Mouse (Mus musculus): Measurements from ENCODE around the gene Galntl6.

Galntl6 gene

GRCm38 (mm10) chr8:57962286-57963110, 949.9 kb downstream of the Galntl6 start:
- DNase-seq (ENCODE audit: low read depth, low spot score), result no peak

DNA sequence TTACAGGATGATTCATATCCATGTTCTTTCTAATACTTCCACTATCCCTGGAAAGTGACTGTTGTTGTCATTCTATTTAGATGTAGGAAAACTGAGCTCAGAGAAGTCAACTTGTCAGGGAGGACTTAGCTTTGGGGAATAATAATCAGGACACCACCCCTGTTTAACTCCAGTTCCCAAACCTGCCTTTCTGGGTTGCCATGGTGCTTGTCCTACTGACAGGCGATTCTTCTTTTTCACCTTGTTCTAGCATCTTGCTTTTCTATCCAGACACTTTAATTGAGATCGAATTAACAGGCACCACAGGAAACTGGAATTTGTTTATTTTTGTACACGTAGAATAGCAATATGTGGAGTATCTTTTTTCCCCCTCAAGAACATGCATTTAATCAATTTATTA, 953.3 kb downstream of the Galntl6 start:
- no peak for DNase-seq (ENCODE audit: low read depth, low spot score)

DNA sequence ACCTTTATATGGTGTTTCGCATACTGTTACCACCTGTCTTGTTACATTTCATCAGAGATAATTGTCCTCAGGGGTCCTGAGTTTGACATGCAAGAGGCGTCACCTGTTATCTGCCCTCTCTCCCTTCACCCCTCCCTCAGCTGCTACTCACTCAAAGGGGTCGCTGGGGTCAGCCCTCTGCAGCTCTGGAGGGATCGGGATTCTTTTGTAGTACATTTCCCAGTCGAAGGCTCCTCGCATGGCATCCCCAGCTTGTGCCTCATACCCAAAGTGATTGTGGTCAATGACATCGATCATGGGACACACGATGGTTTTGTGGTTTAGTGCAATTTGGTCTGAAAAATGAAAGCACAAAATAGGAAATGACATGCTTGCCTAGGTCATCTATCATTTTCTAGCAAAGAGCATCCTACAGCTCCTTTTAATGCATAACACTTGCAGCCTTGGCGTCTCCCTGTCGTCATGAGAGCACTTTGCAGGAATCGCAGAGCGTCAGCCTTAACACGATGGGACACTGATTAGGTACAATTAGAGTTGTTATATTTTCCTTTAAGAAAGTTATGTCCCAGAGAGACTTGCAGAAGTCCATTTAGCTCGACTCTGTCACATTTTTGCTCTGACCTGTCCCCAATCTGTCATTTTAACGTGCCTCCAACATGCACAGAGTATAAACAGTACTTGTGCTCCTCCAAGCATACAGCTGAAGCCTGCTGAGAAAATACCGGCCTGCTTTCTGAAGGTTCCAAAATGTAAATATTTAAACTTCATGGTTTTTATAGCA, 954.1 kb downstream of the Galntl6 start:
- DNase-seq (ENCODE audit: low read depth, low spot score), result no peak

- DNase-seq (ENCODE audit: low read depth, low spot score), result no peak
These were observed 956.9 kb downstream of the Galntl6 start for GRCm38 (mm10) chr8:57955501-57955900.

DNA sequence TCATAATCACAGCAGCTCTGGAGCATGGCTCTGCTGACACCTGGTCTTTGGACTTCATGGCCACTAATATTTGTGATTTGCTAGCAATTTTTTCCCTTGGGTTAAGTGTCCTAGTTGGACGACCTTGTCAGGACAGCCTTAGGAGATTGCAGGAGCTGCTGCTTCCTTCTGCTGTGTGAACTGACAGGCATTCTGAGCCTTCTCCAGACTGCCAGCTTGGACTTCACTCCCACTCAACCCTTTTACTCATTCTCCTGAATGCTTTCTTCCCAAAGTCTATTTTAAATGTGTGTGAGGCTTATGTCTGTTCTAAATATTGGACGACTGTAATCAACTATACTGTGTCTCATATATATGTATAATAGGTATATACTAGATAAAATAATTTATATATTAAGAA, 971.3 kb downstream of the Galntl6 start:
- no peak for DNase-seq (ENCODE audit: low read depth, low spot score)

DNA sequence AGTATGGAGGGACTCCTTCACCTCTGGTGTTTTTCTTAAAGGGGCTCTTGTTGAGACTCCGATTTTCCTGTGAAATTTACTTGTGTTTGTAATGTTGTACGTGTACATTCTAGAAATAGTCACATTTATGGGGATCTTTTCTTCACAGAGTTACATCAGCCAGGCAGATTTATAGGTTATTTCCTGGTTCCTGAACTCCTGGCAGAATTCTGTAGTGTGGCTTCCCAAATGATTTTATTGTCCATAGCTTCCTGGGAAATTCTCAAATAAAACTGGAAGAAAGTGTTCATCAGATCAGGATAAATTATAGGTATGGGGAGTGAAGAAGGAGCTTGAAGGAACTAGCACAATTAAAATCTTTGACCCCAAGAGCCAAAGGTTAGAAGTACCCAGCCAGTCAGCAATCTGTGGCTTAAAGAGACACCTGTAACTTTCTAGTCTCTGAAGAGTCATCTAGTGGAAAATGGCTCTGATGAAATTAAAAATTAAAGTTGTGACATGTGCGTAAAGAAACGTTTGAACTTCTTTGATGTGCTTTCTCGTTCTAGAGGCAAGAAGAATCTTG, 972.5 kb downstream of the Galntl6 start:
- no peak for DNase-seq (ENCODE audit: low read depth, low spot score)

- DNase-seq (ENCODE audit: low read depth, low spot score), result peak; percentile 65
These were observed 973.1 kb downstream of the Galntl6 start for GRCm38 (mm10) chr8:57939177-57939855.

DNA sequence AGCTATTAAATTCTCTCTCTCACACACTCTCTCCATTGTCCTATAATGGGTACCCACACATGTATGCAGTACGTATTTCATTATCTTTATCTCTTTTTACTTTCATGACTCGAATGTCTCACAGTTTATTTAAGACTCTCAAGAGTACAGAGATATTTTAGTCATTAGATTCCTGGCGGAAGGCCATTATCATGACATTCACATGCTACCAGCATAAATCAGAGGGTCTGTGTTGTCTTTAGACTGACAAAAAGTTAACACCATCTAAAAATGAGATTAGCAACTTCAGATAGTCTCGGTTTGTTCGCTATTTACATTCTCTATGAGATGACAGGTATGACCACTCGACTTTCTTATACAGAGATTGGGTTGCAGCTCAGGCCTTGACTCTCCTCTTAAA, 985.4 kb downstream of the Galntl6 start:
- DNase-seq (ENCODE audit: low read depth, low spot score), result no peak

DNA sequence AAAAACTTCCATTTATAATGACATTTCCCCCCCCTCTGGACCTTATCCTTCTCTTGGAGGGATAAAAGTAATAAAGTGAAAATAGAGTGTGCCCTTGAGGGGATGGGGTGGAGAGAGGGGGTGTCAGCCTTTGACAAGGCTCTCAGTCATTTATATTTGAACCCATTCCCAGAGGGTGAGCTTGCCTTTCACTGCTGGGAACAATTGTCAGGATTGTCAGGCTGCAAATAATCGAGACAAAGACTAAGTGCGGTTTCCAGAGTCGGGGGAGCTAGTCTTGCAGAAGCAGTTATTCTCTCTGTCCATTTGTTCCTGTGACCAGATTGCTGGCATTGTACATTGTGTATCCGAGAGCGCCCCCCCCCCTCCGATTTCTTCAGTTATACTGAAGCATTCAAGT, 988.9 kb downstream of the Galntl6 start:
- DNase-seq (ENCODE audit: low read depth, low spot score), result no peak

DNA sequence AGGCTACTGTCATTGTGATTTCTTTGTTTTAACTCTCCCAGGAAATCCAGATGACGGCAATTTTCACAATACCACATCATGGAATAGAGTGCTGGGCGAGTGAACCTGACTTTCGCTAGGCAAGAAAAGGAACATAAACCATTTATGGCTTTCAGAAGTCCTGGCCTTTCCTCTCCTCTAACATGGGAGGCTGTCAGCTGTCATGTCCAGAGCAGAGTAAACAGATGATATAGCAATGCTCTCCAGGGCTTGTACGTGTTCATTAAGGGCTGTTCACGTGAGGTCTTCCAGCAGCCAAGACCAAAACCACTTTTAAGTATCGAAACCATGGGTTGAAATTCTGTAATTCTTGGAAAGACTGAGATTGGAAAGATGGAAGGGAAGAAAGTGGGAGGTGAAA, 989.3 kb downstream of the Galntl6 start:
- no peak for DNase-seq (ENCODE audit: low read depth, low spot score)

DNA sequence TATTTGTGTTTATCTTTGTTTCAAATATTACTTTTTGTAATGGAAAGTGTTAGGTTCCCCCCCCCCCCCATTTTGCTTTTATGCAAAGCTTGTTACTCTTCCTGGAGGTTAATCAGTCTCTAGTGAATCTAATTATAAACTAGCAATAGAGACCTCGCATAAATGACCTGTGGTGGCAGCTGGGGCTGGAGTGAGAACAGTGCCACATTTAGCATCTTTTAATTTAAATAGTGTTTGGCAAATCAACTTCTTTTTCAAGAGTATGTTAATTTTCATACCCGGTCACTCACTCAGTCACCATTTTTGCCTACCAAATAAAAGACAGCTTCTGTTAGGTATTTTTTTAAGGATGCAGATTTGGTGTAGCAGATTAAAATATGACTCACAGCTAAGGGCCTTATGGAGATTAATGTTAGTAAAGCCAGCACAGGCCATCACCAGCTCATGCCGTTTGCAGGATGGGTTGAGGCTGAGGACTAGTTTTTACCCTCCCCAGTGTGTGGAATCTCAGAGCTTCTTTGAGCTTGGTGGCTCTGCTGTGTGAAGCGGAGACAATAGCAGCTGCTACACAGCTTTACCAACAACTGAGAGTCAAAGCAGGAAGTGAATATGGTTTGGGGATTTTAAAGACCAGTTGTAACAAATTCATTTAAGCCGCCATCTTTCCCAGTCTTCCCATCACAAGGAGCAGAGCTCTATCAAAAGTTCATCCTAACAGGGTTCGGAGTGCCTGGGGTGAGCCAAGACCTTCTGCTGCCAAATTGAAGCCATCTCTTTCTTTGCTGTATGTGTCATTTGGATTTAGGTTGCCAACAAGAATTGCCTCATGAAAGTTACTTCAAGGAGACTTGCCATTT, 990.0 kb downstream of the Galntl6 start:
- no peak for DNase-seq (ENCODE audit: low read depth, low spot score)

DNA sequence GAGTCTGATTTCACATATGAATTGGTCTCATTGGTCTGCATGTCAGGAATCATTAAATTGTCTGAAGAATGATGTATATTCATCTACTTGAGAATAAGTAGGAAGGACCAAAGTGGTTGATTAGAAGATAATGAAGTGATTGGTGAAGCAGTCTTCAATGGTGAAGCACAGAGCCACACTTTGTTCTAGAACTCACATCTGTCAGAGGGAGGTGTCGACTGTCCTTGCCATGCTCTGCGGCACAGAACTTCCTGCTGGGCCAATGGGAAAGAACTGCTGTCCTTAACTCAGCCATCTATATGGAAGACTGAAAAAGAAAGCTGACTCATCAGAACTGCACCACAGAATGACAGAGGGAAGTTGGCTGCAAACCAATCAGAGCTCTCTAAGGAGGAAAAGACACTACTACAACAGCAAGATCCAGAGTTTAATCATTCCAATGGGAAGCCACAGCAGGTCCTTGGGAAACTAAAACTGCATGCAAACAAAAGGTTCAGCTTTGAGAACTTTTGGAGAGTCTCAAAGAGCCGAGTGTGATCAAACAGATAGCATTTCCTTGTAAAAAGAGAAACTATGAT, 992.0 kb downstream of the Galntl6 start:
- DNase-seq (ENCODE audit: low read depth, low spot score), result no peak

DNA sequence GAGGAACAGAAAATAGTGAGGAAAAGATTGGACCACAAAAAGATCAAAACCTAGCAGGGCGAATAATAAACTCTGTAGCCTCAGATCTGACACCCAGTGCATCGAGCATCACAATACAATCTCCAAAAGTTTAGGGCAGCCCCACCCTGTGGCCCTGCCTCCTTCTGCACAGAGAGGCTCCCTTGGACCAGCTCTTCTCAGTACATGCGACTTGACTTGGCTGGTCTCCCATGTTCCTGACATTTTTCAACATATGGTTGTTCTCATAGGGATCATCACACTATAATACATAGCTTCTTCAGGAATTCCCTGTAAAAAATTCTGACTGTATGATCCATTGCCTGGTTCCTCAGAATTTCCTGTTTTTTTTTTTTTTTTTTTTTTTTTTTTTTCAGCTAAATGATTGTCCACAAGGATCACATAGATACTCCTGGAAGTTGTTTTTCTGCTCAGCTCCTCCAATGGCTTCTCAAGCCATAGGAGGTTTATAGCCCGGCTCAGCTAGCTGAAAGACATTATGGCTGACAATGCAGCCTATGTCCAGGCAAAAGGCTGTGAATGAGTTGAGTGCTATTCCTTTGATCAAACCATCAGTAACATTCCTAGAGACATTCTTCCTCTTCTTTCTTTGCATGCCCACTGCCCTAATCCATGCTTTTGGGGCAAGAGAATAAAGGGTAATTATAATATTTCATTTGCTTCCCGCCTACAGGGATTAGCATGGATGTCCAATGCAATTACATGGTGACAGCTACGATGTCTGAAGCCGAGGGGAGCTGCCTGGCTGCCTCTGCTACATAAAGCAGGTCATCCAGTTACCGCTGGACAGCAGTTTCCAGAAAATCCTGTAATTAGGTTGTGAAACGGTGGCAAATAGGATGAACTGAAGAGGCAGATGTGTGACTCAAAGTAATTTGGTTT, 993.5 kb downstream of the Galntl6 start:
- no peak for DNase-seq (ENCODE audit: low read depth, low spot score)

GRCm38 (mm10) chr8:57893360-57893759, 1019.1 kb downstream of the Galntl6 start:
- no peak for DNase-seq (ENCODE audit: low read depth, low spot score)

DNA sequence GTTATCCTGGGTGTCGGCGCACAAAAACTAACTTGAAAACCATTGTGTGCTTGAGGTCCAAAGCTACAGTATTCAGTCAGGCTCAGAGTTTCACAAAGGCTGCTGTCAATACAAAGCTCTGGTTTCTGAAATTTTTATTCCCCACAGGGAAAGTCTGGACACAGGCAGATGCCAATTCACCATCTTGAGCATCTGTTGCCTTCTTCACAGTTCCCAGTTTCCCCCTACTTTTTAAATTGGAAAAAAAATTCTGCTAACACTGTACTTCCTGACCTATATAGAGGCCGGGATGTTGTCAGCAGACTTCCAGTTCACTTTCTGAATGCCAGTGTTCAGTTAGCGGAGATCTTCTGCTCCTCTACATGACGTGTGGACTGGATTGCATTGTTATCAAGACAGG, 1020.3 kb downstream of the Galntl6 start:
- no peak for DNase-seq (ENCODE audit: low read depth, low spot score)

GRCm38 (mm10) chr8:57890159-57890558, 1022.3 kb downstream of the Galntl6 start:
- no peak for DNase-seq (ENCODE audit: low read depth, low spot score)

- peak; percentile 65 for DNase-seq (ENCODE audit: low read depth, low spot score)
These were observed 1023.6 kb downstream of the Galntl6 start for GRCm38 (mm10) chr8:57888831-57889230.

- DNase-seq (ENCODE audit: low read depth, low spot score), result peak; percentile 26
These were observed 1033.0 kb downstream of the Galntl6 start for GRCm38 (mm10) chr8:57879452-57879851.

DNA sequence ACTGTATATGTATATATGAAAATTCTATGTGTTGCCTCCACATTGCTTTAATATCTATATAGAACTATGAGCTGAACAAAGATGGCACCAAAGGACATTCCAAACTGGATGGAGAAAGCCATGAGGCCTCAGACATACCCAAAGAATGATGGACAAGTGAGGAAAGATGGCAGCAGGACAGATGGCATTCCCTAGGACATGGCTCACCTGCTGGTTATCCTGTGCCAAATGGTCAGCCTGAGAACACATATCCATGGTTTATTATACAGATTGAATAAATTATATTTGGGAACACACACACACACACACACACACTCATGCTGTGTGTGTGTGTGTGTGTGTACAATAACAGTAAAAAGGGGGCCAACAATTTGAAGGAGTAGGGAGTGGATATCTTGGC, 1063.4 kb downstream of the Galntl6 start:
- DNase-seq (ENCODE audit: low read depth, low spot score), result no peak

- no peak for DNase-seq (ENCODE audit: low read depth, low spot score)
These were observed 1069.0 kb downstream of the Galntl6 start for GRCm38 (mm10) chr8:57843461-57843860.

Data from ES-CJ7 (cell line).